ENCODE assay signal across 9 mouse cellular contexts in genomic region chr6:87979728-87980127, GRCm38 (mm10). TPM values are rescaled to one million over a fixed set of nuclear protein-coding genes. Genes with fewer than 3 reads are reported as not detected.
A peak's percentile ranks its signal among the peaks of the same experiment; 100 is the strongest.
DNase-seq lines count a peak whose midpoint lies in the region; ATAC-seq and TF ChIP-seq lines count a peak whose summit lies in the region.
"Had no signal": no experiment of that assay in that cellular context is flagged by ENCODE, and none has a peak within 500 bp of the region (broad histone marks: within the 10 kb centered on the region; RNA-seq: fewer than 3 reads in every experiment).

No protein-coding gene starts in this region.

- peaks cover 22% of the 10 kb centered on the region for H3K4me1 ChIP-seq in kidney, embryonic 15.5 days
- no peaks in the 10 kb centered on the region for H3K4me1 ChIP-seq in embryonic fibroblast, embryonic 13.5 days (ENCODE audit: control insufficient read depth, insufficient read depth, low read length)
- peaks cover 11% of the 10 kb centered on the region for H3K4me1 ChIP-seq in intestine, embryonic 15.5 days (replicated peaks)
- H3K4me1 ChIP-seq in midbrain, postnatal 0 days (ENCODE audit: insufficient read depth, low read length) = peaks cover 12% of the 10 kb centered on the region; the same call in 1 of the 2 replicates

- H3K4me3 ChIP-seq in kidney, embryonic 15.5 days (replicated peaks) = peak overlapping the region; percentile 73
- H3K4me3 ChIP-seq in embryonic fibroblast, embryonic 13.5 days (ENCODE audit: insufficient read depth, low read length) = no peak overlapping the region
- no peak overlapping the region for H3K4me3 ChIP-seq in intestine, embryonic 15.5 days (replicated peaks)
- peak overlapping the region; percentile 95 for H3K4me3 ChIP-seq in midbrain, postnatal 0 days (ENCODE audit: low read depth, low read length)

- peak; percentile 10; the same call in 1 of the 2 replicates for TF ChIP-seq POLR2A in embryonic fibroblast, embryonic 13.5 days (IDR thresholded peaks at IDR 0.05; ENCODE audit: low read depth, low read length)

- no peak overlapping the region for H3K9ac ChIP-seq in kidney, embryonic 15.5 days
- H3K9ac ChIP-seq in intestine, embryonic 15.5 days = no peak overlapping the region
- H3K9ac ChIP-seq in midbrain, postnatal 0 days (replicated peaks; ENCODE audit: low read length, poor library complexity, severe bottlenecking) = no peak overlapping the region

- ATAC-seq in kidney, embryonic 15.5 days (replicated peaks; ENCODE audit: low FRiP score) = no peak
- no peak for ATAC-seq in intestine, embryonic 15.5 days
- ATAC-seq in midbrain, postnatal 0 days (ENCODE audit: low FRiP score) = 0 out of 2 replicates have a peak, but pooled peaks have one; percentile 5

- TF ChIP-seq CTCF in embryonic fibroblast, embryonic 13.5 days (IDR thresholded peaks at IDR 0.05; ENCODE audit: borderline replicate concordance, insufficient read depth, low read length) = no peak
- no peak for TF ChIP-seq CTCF in midbrain, postnatal 0 days (IDR thresholded peaks at IDR 0.05)

- H3K36me3 ChIP-seq in kidney, embryonic 15.5 days = peaks cover 14% of the 10 kb centered on the region
- no peaks in the 10 kb centered on the region for H3K36me3 ChIP-seq in intestine, embryonic 15.5 days
- peaks cover 5% of the 10 kb centered on the region for H3K36me3 ChIP-seq in midbrain, postnatal 0 days (ENCODE audit: insufficient read depth, low read length)

- no peaks in the 10 kb centered on the region for H3K27me3 ChIP-seq in kidney, embryonic 15.5 days
- no peaks in the 10 kb centered on the region for H3K27me3 ChIP-seq in intestine, embryonic 15.5 days (replicated peaks)
- no peaks in the 10 kb centered on the region for H3K27me3 ChIP-seq in midbrain, postnatal 0 days (ENCODE audit: insufficient read depth, low read length)

- DNase-seq in kidney, postnatal 4 days = no peak
- no peak for DNase-seq in midbrain, postnatal 0 days (ENCODE audit: low spot score)
- no peak for DNase-seq in spleen, adult 18-20 months
- no peak for DNase-seq in cerebellum, adult 11-12 months
- DNase-seq in adrenal gland, adult 2 months = no peak

- 79% methylated on average over 3 of the region's 3 CpGs for WGBS in kidney, embryonic 15.5 days
- WGBS in intestine, embryonic 15.5 days = 78% methylated on average over 3 of the region's 3 CpGs
- WGBS in midbrain, postnatal 0 days = 59% methylated on average over 3 of the region's 3 CpGs

- H3K4me2 ChIP-seq in kidney, embryonic 15.5 days = peak overlapping the region; percentile 86
- peak overlapping the region; percentile 77; the same call in 1 of the 2 replicates for H3K4me2 ChIP-seq in intestine, embryonic 15.5 days (replicated peaks)
- H3K4me2 ChIP-seq in midbrain, postnatal 0 days (ENCODE audit: low read depth, low read length, poor library complexity, severe bottlenecking) = peak overlapping the region; percentile 89

- H3K27ac ChIP-seq in kidney, embryonic 15.5 days = peak overlapping the region; percentile 88
- H3K27ac ChIP-seq in embryonic fibroblast, embryonic 13.5 days (ENCODE audit: insufficient read depth, low read length) = no peak overlapping the region
- no peak overlapping the region for H3K27ac ChIP-seq in intestine, embryonic 15.5 days
- H3K27ac ChIP-seq in midbrain, postnatal 0 days (ENCODE audit: low read depth, low read length) = peak overlapping the region; percentile 91
- H3K27ac ChIP-seq: macrophage had no signal

- no peaks in the 10 kb centered on the region for H3K9me3 ChIP-seq in kidney, embryonic 15.5 days (replicated peaks)
- no peaks in the 10 kb centered on the region for H3K9me3 ChIP-seq in intestine, embryonic 15.5 days
- H3K9me3 ChIP-seq in midbrain, postnatal 0 days (ENCODE audit: low read length) = no peaks in the 10 kb centered on the region

RNA-seq across cellular contexts. Expression of gene H1fx, which starts 1.7 kb away (rescaled TPM):
- 25.8 and 28.0 TPM in 2 replicates for polyA plus RNA-seq in kidney, embryonic 15.5 days (2015; fragmentation: Nextera tagmentation; extraction: Ambion mirVana)
- polyA plus RNA-seq in embryonic fibroblast, embryonic 13.5 days (2011; ENCODE audit: insufficient read length, low read depth, missing spikeins) = 11.4 and 17.0 TPM in 2 replicates
- polyA plus RNA-seq in intestine, embryonic 15.5 days (2015; fragmentation: Nextera tagmentation; extraction: Ambion mirVana) = 23.4 and 29.6 TPM in 2 replicates
- total RNA-seq in midbrain, postnatal 0 days (2014; rRNA removed) = 22.7 and 31.8 TPM in 2 replicates
- polyA plus RNA-seq in midbrain, postnatal 0 days (2015; fragmentation: Nextera tagmentation; extraction: Ambion mirVana) = 42.8 and 52.8 TPM in 2 replicates
- total RNA-seq in adrenal gland, adult 2 months (2021) = 1 to 10 TPM; 7.4 to 9.5 TPM
- polyA plus RNA-seq in adrenal gland, adult 2 months (2012; rRNA removed) = 17.1 and 22.1 TPM in 2 replicates

Comparison
In these comparisons a context has a peak if more than half of its experiments do, and no peak if none do; other contexts are left out.
1. H3K27ac ChIP-seq: peak in kidney, embryonic 15.5 days (single experiment) and midbrain, postnatal 0 days (single experiment); none in embryonic fibroblast, embryonic 13.5 days (single experiment) and intestine, embryonic 15.5 days (single experiment).
2. H3K4me3 ChIP-seq: peak in kidney, embryonic 15.5 days (single experiment) and midbrain, postnatal 0 days (single experiment); none in embryonic fibroblast, embryonic 13.5 days (single experiment) and intestine, embryonic 15.5 days (single experiment).
3. Peak in every context shown above with its lines, with median percentiles within 50 percentile points of each other: H3K4me2 ChIP-seq.